Mouse (Mus musculus) intestine, postnatal 0 days (tissue): Measurements from ENCODE around the gene Tfap4. TPM values are rescaled to one million over a fixed set of nuclear protein-coding genes. Genes with fewer than 3 reads are reported as not detected.
A peak's percentile ranks its signal among the peaks of the same experiment; 100 is the strongest.

Source experiments
- ATAC-seq: fragments of 200-750 bp; cut with Nextera tagmentation; 2 replicates; pipeline ENCODE4 v1.8.0; 2017; ENCODE audit warnings: mild to moderate bottlenecking, moderate TSS enrichment, moderate library complexity
- H3K27ac ChIP-seq: fragments of 300-500 bp; sonication (generic); 2 replicates; pipeline ENCODE4 v1.5.1; 2014; ENCODE audit warnings: mild to moderate bottlenecking, low read depth, low read length, moderate library complexity
- H3K27me3 ChIP-seq: fragments of 300-500 bp; sonication (generic); replicated peaks from 2 replicates; pipeline ENCODE4 v1.6.1; 2014; ENCODE audit warnings: low read length, mixed read lengths; ENCODE audit not compliant: control insufficient read depth, insufficient read depth
- H3K36me3 ChIP-seq: fragments of 300-500 bp; sonication (generic); 2 replicates; pipeline ENCODE4 v1.6.1; 2014; ENCODE audit warnings: mild to moderate bottlenecking, moderate library complexity; ENCODE audit not compliant: control insufficient read depth, insufficient read depth
- H3K4me1 ChIP-seq: fragments of 300-500 bp; sonication (generic); replicated peaks from 2 replicates; pipeline ENCODE4 v1.6.1; 2014; ENCODE audit warnings: antibody characterized with exemption, low read length, mixed read lengths; ENCODE audit not compliant: control insufficient read depth, insufficient read depth
- H3K4me2 ChIP-seq: fragments of 300-500 bp; sonication (generic); replicated peaks from 2 replicates; pipeline ENCODE4 v1.6.1; 2014; ENCODE audit warnings: low read depth, mild to moderate bottlenecking, moderate library complexity
- H3K4me3 ChIP-seq: fragments of 300-500 bp; sonication (generic); 2 replicates; pipeline ENCODE4 v1.5.1; 2014; ENCODE audit warnings: low read depth, low read length
- H3K9ac ChIP-seq: fragments of 300-500 bp; sonication (generic); 2 replicates; pipeline ENCODE4 v1.6.1; 2014; ENCODE audit warnings: mild to moderate bottlenecking, low read depth, low read length
- H3K9me3 ChIP-seq: fragments of 300-500 bp; sonication (generic); 2 replicates; pipeline ENCODE4 v1.6.1; 2016; ENCODE audit warnings: mixed run types; ENCODE audit not compliant: control insufficient read depth
- CTCF ChIP-seq: sonication (generic); IDR thresholded peaks from 2 replicates; pipeline ENCODE4 v1.5.1; 2016; ENCODE audit warnings: low read depth, mild to moderate bottlenecking, control low read depth, antibody characterized with exemption, moderate library complexity
- WGBS: fragments of 180-500 bp; shearing (Covaris S2); extraction: QIAGEN DNeasy Blood & Tissue Kit; methylation state at CpG from one replicate; pipeline ENCODE4 v1.1.7; 2014; 5-methylcytosine and 5-hydroxymethylcytosine counted together
- polyA plus RNA-seq: library from polyadenylated mRNA; unstranded; fragments of >200 nt; fragmentation: Nextera tagmentation; extraction: Ambion mirVana; gene quantifications from 2 replicates; pipeline ENCODE4 v1.2.1, GENCODE M21; 2015

Tfap4 gene
- polyA plus RNA-seq, 1 experiment from 2014 or later: 10.8 TPM

DNA sequence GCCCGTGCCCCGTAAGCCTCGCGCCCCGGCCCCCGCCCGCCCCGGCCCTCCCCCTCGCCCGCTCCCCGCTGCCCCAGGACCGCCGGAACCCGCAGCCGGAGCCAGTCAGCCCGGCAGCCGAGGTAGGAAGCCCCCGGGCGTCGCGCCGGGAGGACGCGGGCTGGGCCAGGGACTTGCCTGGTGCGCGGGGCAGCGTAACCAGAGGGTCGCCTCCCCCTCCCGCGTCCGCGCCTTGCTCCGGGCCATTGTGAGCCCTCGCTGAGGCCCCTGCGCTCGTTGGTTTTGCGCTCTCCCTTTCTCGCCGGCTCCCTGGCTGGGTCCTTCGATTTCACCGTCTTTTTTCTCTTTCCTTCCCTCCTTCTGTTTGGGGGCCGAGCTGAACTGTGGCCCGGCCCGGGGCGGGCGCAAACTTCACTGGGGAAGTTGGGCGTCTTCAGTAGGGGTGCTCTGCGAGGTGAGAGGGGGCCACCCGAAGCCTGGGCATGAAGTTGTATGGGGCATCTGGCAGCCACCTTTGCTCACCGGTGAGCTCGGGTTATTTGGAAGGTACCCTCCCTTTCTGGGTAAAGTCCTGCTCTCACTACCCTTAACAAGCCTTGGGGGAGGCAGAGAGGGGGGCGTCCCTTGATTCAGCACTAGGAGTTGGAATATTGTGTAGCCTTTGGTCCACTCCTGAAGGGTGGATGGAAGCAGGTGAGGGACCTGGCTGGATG is 35.3 kb upstream of the Tfap4 start:
- Histone ChIP-seq H3K27me3 (no peaks in the 10 kb centered on the region), H3K4me2 (peak overlapping the region; percentile 96), H3K9ac (peak overlapping the region; percentile 80), H3K4me3 (peak overlapping the region; percentile 72), H3K9me3 (no peaks in the 10 kb centered on the region), H3K4me1 (peaks cover 3% of the 10 kb centered on the region; the same call in 1 of the 2 replicates), H3K36me3 (no peaks in the 10 kb centered on the region), H3K27ac (peak overlapping the region; percentile 75)
- TF ChIP-seq CTCF: no peak
- no peak for ATAC-seq
- under 1% methylated on average over 41 of the region's 52 CpGs for WGBS

DNA sequence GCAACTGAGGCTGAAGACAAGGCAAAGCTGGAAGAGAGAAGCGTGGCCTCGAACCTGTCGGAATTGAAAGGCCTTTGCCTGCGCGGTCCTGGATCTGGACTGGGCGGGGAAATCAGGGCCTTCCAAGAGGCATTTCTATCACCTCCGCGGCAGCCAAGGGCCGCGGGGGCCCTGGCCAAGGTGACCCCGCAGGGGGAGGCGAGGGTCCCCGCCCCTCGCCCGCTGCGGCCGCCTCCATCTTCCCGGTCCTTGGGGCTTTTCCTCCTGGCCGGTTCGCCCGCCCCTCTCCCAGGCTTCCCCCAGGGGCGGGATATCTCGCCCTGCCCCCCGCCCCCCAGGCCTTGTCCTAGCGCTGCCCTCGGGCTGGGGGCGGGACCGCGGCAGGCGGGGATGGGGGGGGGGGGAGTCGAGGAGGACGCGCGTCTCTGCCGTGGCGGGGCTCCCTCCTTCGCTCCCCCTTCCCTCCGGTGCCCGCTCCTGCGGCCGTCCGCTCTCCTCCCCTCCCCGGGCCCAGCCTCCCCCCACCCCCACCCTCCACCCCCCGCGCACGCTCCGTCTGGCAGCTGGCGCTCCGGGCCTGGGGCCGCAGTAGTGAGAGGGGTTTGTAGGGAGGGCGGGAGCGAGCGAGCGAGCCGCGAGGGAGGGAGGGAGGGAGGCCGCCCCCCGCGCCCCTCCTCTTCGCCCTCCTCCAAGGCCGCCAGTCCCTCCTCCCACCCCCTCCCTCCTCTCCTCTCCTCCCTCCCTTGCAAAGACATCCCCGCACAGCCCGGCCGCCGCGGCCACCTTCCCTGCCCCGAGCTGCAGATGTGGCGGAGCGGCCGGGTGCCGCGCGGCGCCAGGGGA is 34.5 kb upstream of the Tfap4 start, which contains the start of gene Glis2:
Gene Glis2 (plus strand): TSS at position 743 of the 843 bp plus-strand sequence.
- TF ChIP-seq CTCF: no peak
- Histone ChIP-seq H3K4me1 (peaks cover 3% of the 10 kb centered on the region; the same call in 1 of the 2 replicates), H3K9ac (peak within 1 kb of the TSS; percentile 80), H3K36me3 (no peaks in the 10 kb centered on the region), H3K27ac (peak within 1 kb of the TSS; percentile 75), H3K4me2 (peak within 1 kb of the TSS; percentile 96), H3K27me3 (no peaks in the 10 kb centered on the region), H3K4me3 (peak within 1 kb of the TSS; percentile 72), H3K9me3 (no peaks in the 10 kb centered on the region)
- 1% methylated on average over 18 of the region's 74 CpGs for WGBS
- ATAC-seq: peak; percentile 53

DNA sequence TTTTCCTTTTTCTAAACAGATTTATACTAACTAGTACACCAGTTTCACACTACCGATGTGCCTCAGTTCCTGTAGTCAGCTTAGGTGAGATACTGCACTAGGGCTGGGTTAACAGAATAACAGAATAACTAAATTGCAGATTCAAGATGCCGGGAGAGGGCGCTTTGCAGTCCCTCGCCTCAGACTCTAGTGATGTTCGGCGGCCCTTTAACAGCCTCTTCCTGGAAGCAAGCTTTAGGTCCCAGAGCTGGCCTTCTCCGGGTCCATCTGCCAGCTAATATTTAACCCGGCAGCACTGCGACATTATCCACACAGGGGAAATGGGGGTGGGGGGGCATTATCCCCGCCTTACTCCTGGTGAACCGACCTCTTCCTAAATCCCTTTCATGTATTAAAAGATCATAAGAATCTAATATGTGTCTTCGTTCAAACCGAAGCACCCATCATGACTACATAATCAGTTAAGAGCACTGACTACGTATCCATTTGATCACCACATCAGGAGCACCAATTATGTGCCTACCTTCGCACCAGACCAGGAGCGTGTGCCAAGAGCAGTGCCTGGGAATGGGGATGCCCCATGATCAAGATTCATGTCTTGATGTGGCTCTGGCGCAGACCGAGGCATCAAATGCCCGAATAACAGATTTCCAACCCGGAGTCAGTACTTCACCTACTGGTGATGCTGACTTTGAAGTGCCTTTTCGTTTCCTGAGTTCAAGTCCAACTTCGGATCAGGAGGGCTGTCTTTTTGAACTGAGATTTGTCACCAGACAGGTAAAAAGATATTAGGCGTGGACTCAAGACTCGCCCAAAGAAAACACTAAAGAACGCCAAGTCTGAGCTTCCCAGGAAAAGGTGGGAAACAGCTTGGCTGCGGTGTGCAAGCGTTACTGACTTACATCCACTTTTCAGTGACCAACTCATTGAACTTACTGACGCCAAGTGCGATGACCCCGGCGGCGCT is 33.5 kb upstream of the Tfap4 start:
- Histone ChIP-seq H3K4me3 (peak overlapping the region; percentile 72), H3K36me3 (no peaks in the 10 kb centered on the region), H3K27ac (peak overlapping the region; percentile 75; the same call in 1 of the 2 replicates), H3K9ac (peak overlapping the region; percentile 80; the same call in 1 of the 2 replicates), H3K27me3 (no peaks in the 10 kb centered on the region), H3K4me1 (peaks cover 3% of the 10 kb centered on the region; the same call in 1 of the 2 replicates), H3K4me2 (peak overlapping the region; percentile 96), H3K9me3 (no peaks in the 10 kb centered on the region)
- TF ChIP-seq CTCF: peak; percentile 74
- 12% methylated on average over 32 of the region's 32 CpGs for WGBS
- no peak for ATAC-seq

DNA sequence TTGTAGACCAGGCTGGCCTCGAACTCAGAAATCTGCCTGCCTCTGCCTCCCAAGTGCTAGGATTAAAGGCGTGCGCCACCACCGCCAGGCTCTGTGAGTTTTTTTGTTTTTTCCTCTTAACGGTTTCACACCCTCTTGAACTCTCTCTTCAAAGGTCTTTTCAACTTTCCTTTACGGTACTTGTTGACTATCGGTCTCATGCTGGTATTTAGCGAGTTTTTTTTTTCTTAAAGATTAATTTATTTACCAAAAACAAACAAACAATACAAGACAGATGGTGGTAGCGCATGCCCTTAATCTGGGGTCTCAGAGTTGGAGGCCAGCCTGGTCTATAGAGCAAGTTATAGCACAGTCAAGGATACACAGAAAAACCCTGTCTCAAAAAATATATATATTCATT is 30.6 kb upstream of the Tfap4 start:
- Histone ChIP-seq H3K4me1 (peaks cover 8% of the 10 kb centered on the region), H3K4me3 (no peak overlapping the region), H3K9ac (no peak overlapping the region), H3K27ac (no peak overlapping the region), H3K27me3 (no peaks in the 10 kb centered on the region), H3K4me2 (no peak overlapping the region), H3K9me3 (no peaks in the 10 kb centered on the region), H3K36me3 (no peaks in the 10 kb centered on the region)
- TF ChIP-seq CTCF: no peak
- no peak for ATAC-seq
- 93% methylated on average over 9 of the region's 9 CpGs for WGBS

DNA sequence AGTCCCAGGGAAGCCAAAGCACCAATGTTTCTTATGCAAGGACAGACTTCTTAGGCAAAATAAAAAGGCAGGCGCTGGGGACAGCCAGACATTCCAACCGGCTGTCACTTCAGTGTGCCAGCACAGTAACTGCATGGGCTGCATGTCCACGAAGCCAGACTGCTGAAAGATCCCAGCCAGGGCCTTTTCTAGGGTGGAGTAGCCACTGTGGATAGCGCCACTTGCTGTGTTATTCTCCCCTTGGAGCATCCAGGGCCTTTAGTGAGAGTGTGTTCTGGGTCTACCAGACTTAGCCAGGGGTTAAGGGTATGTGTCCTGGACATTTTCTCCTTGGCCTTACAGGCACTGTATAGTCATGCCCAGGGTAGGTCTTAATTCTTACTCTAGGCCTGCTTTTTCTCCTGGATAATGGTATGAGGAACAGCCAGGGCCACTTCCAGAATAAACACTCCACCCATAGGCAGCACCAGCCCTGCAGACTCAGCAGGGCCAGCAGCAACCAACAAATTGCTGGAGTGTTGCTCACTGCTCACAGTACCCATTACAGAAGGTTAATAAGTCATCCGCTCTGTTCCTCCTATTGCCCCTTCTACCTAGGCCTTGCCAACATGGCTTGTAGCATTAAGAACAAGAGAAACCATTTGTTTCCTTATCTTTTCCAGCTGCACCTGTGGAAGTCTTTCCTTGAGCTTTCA is 28.0 kb upstream of the Tfap4 start:
- 0 out of 2 replicates have a peak overlapping the region, but pooled peaks have one; percentile 40 for H3K9ac ChIP-seq
- no peak for ATAC-seq
- H3K4me2 ChIP-seq: peak overlapping the region; percentile 64; the same call in 1 of the 2 replicates

More for the DNA sequence above, 28.0 kb upstream of the Tfap4 start:
- 58% methylated on average over 5 of the region's 5 CpGs for WGBS
- H3K4me1 ChIP-seq: peaks cover 8% of the 10 kb centered on the region; the same call in 1 of the 2 replicates
- H3K27ac ChIP-seq: peak overlapping the region; percentile 85; the same call in 1 of the 2 replicates
- H3K36me3 ChIP-seq: no peaks in the 10 kb centered on the region
- no peak overlapping the region for H3K4me3 ChIP-seq
- no peaks in the 10 kb centered on the region for H3K9me3 ChIP-seq
- no peak for TF ChIP-seq CTCF
- H3K27me3 ChIP-seq: no peaks in the 10 kb centered on the region
